Mouse (Mus musculus) layer of hippocampus, adult 8-10 months (tissue): Measurements from ENCODE around the gene Tmem247. TPM values are rescaled to one million over a fixed set of nuclear protein-coding genes. Genes with fewer than 3 reads are reported as not detected.

Experiments
- DNase-seq, 2 experiments: peaks; one replicate each; pipeline ENCODE4 v3.0.0; 2022; ENCODE audit warnings: low spot score in 2 of 2
- total RNA-seq, 4 experiments: library from RNA; stranded (reverse); gene quantifications; 2 replicates each; pipeline ENCODE4 v1.2.4; 2022

Tmem247 gene
- not detected for total RNA-seq

DNA sequence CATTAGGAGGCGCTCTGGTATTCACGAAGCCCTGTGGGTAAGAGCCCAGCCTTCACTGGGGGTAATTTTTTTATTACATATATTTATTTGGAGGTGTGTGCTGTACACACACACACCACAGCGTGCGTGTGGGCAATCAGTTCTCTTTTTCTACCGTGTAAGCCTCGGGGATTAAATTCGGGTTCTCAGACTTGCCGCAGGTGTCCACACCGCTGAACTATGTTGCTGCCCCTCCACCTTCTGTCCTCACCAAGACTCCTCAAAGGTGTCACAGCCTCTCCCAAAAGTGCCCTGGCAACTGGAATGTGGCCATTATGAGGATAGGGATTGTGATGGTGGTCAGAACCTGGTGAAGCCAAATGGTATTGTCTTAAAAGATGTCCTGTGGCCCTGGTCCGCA is at the start of gene Tmem247:
Gene Tmem247, plus strand, starts transcription at position 301 of the 400 bp plus-strand sequence.
- no peak for DNase-seq

DNA sequence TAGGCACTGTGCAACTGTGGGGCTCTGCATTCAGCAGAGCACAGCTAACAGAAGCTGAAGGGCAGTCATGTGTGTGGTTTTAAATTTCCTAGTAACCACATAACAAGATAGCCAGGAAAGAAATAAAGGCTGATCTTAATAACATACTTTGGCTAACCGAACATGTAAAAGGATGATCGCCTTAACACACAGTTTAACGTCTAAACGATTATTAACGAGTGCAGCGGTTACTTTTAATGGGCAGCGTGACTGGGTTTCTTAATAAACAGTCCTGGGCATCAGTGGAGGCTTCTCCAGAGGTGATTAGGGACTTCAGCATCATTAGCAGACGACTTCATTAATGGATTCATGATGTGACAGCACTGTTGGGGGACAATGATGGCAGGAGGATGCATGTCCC is 46.6 kb upstream of the Tmem247 start:
- no peak for DNase-seq

DNA sequence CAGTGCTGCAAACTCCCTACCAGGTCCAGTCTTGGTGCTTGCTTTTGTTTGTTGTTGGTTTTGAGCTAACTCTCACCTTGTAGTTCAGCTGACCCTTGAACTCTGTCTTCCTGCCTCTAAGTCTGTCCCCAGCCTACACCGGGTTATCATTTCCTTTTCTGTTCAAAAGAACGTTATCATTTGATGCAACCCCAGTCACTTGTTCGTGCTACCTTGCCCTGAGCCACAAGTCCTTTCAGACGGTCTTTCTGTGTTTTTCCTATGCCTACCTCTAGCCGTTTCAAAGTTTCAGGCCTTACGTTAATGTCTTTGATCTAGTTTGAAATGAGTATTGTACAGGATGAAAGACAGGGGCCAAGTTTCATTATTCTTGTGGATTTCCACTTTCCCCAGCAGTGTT is 44.5 kb upstream of the Tmem247 start:
- no peak for DNase-seq

DNA sequence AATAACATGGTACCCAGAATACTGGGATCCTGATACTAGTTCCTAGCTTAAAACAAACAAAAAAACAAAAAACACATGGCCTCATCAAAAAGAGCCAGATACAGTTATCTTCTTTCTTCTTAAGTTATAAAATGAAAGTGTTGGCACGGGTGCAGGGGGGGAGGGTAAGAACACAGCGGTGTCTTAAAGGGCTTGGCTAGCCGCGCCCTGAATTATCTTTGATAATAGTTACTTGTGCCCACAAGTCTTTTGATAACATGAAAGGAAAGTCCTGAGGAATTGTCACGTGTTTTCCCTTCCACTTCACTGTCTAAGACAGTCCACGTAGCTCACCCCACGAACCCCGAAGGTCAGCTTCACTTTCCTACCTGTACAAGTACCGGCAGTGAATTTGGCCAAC is 40.2 kb upstream of the Tmem247 start:
- no peak for DNase-seq

DNA sequence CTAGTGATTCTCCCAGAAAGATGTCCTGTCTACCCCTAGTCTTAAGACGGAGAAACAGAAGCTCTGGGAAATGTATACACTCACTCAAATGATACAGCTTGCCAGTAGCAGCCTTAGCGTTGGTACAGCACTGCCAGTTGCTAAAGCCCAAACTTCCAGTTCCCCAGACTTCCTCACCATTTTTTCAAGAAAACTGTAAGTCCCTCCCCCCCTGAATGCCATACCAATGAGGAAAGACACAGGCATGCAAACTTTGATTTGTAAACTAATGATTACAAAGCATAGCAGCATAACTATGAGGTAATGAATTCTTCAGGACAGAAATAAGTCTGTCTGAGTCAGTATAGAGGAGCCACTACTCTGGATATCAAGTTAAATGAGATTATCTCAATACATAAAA is 39.4 kb upstream of the Tmem247 start:
- no peak for DNase-seq

DNA sequence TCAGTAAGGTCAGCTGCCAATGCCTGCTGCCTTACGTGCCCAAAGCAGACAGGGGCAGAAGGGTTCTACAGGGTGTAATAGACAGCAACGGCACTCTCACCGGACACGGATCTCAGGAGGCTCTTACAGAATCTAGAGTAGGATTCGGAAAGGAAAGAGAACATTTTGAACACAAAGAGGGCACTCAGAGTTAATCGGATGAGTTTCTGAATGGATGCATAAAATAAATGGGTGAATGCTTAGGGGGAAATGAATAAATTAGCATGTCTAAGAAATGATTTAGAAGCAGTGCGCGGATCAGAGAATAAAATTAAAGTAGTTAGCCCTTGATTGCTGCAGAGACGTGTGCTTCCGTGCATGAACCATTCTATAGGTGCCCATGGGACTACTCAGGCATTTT is 37.1 kb upstream of the Tmem247 start:
- no peak for DNase-seq

DNA sequence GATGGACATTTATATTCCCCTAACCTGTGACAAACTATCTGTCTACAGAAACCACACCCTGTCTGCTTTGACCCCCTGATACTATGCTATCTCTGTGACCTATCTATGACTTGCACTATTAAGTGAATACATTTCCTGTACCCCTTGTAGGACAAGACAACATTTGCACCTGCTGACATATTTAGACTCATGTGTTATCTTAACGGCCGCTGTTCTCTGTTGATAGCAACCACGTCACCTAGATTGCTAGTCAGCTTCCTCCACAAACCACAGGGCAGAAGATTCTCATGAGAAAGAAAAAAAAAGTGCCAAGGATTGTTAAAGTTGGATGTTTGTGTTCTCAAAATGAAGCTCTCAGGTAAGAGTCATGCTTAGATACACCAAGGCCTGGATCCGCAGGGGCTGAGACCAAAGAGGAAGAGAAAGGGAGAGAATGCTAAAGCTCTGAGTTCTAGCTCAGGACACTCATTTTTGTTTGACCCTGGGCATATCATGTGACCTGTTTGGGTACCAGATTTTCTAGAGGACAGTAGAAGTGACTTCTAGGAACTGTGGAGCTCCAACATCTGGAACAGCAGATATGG is 36.6 kb upstream of the Tmem247 start:
- no peak for DNase-seq

DNA sequence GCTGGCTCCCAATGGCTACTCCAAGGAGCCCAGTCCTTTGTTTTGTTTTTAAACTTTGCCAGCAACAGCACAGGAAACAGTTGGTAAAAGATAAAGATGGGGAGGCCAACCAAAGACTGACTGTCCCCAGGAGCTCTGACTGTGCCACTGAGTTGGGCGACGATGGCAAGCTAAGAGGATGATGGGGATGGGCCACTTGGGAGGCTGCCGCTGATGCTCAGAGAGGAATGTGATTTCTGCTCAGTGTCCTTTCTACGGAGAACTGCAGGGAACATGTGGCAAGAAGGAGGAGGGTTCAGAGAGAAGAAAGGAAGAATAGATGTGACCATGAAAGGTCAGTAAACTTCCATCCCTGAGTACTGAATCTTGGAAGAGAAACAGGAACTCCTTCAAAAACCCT is 22.0 kb upstream of the Tmem247 start:
- no peak for DNase-seq

DNA sequence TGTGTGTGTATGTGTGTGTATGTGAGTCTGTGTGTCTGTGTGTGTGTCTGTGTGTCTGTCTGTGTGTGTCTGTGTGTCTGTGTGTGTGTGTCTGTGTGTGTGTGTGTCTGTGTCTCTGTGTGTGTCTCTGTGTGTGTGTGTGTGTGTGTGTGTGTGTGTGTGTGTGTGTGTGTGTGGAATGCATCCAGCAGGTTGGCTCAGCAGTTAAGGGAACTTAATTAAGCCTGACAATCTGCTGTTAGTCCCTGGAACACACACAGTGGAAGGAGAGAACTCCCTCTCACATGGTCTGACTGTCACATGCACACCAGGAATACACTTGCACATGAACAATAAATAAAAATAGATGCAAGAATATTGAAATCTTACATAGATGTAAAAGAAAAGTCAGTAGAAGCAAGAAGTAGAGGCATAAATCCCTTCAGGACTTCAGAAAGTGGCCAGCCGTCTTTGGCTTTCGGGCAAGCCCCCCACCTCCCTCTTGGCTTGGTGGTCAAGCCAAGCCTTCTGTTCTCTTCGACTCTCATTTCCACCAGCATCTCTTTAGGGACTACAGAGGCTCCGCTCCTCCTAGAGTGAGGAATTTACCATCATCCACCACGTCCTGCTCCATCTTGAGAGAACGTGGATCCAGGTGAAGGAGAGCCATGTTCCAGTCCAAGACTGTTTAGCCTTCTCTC is 19.5 kb upstream of the Tmem247 start:
- no peak for DNase-seq

DNA sequence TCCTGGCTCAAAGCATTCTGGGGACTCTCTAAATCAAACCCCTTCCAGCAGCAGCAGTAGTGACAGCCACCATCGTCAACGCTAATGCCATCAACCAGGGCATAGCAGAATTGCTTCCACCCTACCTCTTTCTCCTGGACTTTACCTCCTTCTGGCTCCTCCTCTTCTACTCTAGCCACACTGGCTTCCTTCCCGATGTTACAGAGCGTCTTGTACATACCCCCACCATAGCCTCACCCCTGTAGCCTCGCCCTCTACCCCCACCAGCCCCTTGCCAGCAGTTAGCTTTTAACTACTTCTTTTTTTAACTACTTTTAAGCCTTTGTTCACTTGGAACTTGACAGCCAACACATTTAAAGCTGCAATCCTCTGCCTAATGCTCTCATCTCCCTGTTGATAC is 17.3 kb upstream of the Tmem247 start:
- no peak for DNase-seq

DNA sequence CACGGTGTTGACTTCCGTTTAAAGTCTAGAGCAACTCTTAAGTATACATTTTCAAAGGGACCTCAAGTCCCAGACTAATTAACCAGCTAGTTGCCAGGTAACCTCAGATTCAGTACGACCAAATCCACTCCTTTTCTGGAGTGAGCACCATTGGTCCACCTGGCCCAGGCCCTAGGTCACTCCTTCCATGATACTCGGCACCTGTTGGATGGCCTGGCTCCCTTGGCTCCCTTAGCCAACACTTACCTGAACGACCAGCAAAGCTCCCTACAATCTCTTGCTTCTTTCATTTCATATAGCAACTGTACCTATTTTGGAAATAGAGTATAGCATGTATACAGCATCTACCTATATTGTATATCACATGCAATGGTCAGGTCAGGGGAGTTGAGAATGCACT is 16.6 kb upstream of the Tmem247 start:
- DNase-seq = no peak

DNA sequence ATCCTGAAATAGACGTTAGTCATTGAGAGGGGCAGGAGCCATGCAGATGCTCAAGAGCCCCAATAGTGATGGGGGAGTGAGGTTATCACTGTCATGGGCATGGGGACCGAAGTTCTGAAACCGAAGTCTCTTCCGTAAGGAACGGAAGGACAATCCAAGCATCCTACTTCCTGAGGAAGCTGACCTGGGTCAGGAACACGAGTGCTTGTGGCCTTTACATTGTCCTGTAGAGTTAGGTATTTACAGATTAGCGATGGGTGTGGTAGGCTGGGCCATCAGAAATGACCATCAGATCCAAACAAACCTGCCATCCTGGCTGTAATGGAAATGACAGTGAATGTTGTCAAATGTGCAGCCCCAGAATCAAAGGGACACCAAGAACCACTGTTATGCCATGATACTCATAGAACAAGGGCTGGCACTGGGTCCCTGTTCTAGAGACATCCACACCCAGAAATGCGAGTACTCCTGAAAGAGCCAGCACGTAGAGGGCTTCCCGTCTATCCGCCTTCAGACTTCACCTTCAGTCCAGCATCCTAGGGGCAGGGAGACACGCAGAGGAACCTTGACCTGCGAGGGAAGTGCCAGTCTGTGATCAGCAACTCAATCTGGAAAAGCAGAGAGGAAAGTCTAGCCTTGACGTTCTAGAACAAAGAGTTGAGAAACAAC is 14.6 kb upstream of the Tmem247 start:
- DNase-seq = no peak

DNA sequence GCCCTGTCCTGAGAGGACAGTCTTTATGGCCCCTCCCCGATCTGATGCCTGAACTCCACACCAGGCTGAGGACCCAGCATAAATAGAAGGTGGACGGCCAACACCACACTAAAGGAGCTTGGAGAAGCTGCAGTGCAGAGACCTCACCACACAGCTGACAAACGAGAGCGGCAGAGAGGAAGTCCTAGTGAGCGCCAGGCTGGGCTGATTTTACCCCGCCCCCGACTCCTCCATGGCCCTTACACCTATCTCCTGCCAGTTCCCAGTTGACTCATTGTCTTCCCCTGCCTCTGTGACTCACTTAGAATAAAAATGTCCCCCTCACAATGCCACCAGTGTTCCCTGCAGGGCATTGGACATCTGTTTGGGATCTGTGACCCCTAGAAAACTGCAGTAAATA is 13.6 kb upstream of the Tmem247 start:
- no peak for DNase-seq

DNA sequence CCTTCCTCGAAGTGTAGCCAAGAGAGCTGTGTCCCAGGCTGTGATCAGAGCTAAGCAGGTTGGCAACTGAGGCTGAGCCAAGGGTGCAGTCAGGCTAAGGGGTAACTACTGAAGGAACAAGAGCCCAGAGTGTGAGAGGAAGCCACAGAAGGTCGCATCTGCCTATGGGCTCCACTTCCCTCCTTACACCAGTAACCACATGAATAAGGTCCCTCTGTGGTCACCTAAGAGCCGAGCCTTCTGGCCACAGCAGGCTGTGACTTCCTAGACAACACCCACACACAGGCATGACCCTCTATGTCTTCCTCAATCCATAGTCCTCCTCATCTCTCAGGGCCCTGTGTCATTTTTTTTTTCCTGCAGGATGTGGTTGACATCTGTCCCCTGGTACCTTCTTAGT is 12.9 kb upstream of the Tmem247 start:
- DNase-seq = no peak

DNA sequence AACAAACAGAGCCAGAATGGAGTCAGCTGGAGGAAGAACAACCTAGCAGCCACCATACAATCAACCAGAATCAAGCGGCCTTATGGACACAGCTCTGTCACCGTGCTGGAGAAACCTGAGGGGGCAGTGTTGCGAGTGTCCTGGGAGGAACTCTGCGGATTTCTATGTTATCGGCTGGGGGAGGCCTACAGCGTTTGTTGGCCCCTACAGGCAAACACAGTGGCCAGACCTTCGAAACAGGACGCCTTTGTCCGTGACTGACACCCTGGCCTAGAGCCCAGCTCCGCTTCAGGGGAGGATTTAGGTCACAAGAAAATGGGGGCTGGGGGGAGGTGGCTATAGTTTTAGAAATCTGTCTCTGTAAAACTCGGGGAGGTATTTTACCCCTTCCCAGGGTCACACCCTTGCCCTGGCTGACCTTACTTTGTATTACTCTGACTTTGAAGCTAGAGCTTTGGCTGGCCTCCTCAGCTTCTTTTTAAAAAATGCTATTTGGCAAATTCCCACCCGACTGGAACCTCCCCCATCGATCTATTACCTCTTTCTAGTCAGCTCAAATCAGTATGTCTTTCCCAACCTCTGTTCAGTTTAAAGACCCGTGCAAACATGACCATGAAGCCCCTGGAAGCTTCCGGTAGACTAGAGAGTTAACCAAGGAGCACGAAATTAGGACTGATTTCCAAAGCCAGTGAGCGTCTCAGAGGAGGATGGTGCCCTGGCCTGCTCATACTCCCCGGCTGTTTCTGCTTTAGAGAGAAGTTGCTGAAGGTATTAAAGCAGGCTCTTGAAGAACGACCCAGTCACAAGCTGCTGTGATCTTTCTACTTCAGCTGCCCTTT is 11.6 kb upstream of the Tmem247 start:
- DNase-seq = peak; percentile 44 to 52

DNA sequence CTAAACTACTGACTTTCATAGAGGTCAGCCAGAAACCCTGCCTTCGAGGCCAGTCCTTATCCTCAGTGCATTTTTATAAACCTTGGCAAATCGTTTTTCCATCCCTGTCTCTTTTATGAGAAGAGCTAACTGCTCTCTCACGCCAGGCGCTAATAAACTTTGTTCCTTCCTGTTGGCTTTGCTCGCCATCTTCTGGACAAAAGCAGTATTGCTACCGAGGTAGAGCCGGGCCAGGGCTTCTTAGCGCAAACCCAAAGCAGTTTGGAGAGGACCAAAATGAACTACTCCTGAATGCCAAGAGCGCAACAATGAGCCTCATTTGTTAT is 11.0 kb upstream of the Tmem247 start:
- peak; percentile 72 to 86 for DNase-seq

DNA sequence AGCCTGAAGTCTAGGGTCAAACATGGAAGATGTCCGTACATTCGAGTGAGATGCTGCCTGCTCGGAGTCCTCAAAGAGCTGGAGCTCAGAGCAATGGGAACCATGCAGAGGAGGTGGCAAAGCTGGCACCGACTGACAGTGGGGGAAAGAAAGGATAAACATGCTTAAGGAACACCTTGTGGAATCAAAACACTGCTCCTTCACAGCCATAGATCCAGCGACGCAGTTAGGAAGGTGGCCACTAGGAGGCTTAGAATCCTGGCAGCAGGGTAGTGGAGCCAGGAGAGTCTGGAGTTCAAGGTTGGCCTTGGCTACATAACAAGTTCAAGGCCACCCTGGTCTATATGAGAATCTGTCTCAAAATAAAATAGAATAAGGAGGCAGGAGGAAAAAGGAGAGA is 10.5 kb upstream of the Tmem247 start:
- DNase-seq = no peak

DNA sequence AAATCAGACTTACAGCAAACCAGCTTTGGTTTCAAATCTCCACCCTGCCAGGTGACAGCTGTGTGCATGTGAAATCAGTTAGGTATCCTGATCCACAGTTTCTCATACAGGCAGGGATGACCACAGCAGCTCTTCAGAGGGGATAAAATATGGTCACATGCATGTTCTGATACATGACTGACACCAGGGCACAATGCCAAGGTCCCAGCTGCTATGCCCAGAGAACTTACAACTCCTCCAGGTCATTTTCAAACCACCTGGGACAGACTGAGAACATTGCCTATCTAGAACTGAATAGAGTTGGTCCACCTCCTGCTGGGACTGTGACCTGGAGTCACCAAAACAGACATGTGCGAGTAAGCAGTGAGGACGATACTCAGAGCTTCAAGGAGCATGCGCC is 10.1 kb upstream of the Tmem247 start:
- DNase-seq = no peak

DNA sequence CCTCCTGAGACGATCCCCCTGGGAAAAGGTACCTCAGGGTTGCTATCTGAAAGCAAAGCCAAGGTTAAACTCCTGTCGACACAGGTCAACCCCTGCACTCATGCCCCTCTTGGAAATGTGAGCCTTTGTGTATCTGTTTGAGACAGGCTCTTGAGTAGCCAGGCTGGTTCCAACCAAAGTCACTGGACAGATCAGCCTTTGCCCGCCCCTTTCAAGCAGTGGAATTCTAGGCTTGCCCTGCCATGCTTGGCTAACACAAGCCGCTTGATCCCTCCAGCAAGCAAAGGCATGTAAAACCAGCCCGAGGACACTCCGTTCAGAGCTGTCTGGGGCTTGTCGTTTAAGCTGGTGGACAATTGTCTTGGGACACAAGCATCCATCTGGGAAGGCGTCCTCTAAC is 8.8 kb upstream of the Tmem247 start:
- no peak for DNase-seq

DNA sequence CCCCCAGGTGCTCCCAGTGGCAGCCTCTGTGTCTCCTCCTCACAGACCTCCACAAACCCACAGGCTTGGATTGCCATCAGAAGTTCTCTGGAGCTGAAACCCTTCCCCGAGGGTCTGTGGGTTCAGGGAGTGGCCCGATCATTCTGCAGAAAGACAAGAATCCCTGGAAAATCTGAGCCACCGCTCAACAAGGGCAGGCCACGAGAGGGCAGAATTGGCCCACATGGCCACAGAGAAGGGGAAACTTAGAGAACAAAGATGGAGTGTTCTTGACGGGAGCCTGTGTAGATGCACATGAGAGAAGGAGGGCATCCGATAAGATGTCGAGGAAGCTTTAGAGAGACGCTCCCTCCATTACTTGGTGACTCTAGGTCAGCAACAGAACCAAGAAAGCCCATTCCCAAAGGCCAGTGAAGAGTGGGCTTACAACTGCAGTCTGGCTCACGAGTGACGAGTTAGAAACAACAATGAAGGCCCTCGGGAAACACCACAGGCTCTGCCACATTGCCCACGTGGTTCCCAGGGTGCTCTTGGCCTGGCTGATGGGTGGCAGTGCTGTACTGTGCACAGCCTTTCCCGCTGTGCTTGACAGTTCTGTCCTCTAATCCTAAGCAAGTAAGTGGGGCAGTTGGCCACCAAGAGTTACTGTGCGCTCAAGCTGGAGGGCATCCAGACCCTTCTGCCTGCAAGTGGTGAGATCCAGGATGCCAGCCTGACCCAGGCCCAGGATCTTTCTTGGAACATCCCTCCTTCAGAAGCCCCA is 7.2 kb upstream of the Tmem247 start:
- peak; percentile 28 to 62 for DNase-seq

DNA sequence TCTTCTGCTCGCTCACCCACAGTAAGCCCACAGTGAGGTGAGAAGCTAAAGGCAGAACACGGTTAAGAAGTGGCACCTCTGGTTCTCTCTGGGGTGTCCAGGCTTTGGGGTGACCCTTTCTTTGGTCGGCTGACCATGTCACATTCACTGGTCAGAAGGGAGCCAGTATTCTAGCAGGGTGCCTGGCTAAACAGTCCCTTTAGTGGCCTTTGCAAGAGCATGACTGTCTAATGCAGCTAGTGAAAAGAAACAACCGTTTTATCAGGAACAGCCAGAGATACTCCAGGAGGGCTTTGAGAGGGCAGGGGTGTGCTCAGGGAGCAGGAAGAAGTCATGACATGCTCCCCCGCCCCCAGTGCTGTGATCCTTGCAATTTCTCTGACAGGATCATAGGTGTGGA is 5.9 kb upstream of the Tmem247 start:
- DNase-seq = no peak
